10 mouse cellular contexts compared by ENCODE assay signal in the genomic region with DNA sequence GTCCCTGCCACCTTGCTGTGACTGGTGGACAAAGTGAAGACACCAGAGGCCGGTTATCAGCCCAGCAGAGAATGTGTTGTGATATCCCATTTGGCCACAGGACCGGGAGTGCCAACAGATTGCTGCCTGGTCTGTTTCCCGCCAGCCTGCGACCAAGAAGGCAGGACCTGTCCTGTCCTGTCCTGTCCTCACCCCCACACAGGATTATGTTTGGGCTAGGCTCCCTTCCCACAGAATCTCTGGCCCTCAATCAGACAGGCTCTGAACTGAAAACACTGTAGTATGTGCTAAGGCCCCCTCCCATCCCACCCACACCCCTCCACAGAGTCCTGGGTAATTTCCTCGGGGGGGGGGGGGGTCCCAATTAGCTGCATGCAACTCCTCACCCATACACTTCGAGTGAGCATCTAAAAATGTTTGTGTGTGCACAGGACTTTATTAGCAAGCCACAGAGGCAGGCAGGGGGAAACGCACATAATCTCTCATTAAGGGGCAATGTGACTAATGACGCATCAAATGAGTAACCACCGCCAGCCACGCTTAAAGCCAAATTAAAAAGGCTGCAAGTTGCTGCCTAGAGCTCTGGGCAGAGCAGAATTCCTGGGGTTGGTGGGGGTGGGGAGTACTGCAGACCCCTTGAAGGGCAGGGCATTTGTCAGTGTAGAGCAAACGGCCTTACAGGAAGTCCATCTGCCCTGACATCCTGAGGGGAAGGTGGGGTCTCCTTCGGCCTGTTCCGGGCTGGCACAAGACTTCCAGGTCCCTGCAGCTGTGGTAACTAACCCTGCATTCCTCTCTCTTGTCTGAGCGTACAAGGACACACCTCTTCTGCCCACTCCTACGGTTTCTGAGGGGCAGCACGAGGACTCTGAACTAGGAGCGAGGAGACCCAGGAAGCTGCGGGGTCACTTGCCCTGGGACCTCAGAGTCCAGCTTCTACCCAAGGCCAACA. TPM values are rescaled to one million over a fixed set of nuclear protein-coding genes. Genes with fewer than 3 reads are reported as not detected.
DNase-seq lines count a peak whose midpoint lies in the region; ATAC-seq and TF ChIP-seq lines count a peak whose summit lies in the region.
"Had no signal": no experiment of that assay in that cellular context is flagged by ENCODE, and none has a peak within 500 bp of the region (broad histone marks: within the 10 kb centered on the region; RNA-seq: fewer than 3 reads in every experiment).

No protein-coding gene starts in this region.

- H3K27ac ChIP-seq in heart, embryonic 10.5 days: peak overlapping the region; percentile 60
- no peak overlapping the region for H3K27ac ChIP-seq in heart, embryonic 11.5 days (ENCODE audit: low read depth, low read length)
- peak overlapping the region; percentile 72 for H3K27ac ChIP-seq in embryonic facial prominence, embryonic 10.5 days (replicated peaks)
- no peak overlapping the region for H3K27ac ChIP-seq in limb, embryonic 13.5 days

- DNase-seq in heart, embryonic 10.5 days (ENCODE audit: low spot score): no peak
- no peak for DNase-seq in embryonic facial prominence, embryonic 10.5 days (ENCODE audit: low spot score)
- no peak for DNase-seq in urinary bladder, adult 2 months (ENCODE audit: low spot score)
- no peak for DNase-seq in adrenal gland, adult 8-10 months
- DNase-seq: adrenal gland, postnatal 25 days had no signal

- H3K4me1 ChIP-seq in heart, embryonic 10.5 days: peaks cover 92% of the 10 kb centered on the region
- peaks cover 63% of the 10 kb centered on the region for H3K4me1 ChIP-seq in heart, embryonic 11.5 days (ENCODE audit: control insufficient read depth, insufficient read depth, low read length)
- H3K4me1 ChIP-seq in E14TG2a.4 (replicated peaks; ENCODE audit: low read depth, low read length): peaks cover 74% of the 10 kb centered on the region
- peaks cover 90% of the 10 kb centered on the region for H3K4me1 ChIP-seq in embryonic facial prominence, embryonic 10.5 days
- peaks cover 76% of the 10 kb centered on the region for H3K4me1 ChIP-seq in limb, embryonic 13.5 days

- H3K4me3 ChIP-seq in heart, embryonic 10.5 days: no peak overlapping the region
- no peak overlapping the region for H3K4me3 ChIP-seq in heart, embryonic 11.5 days (ENCODE audit: low read depth, low read length)
- peak overlapping the region; percentile 32; the same call in 1 of the 2 replicates for H3K4me3 ChIP-seq in E14TG2a.4 (replicated peaks; ENCODE audit: low read length)
- H3K4me3 ChIP-seq in embryonic facial prominence, embryonic 10.5 days: no peak overlapping the region
- H3K4me3 ChIP-seq in limb, embryonic 13.5 days: no peak overlapping the region
- H3K4me3 ChIP-seq: limb, embryonic 15.5 days had no signal

- WGBS in heart, embryonic 10.5 days: 33% methylated on average over 18 of the region's 18 CpGs
- 32% methylated on average over 18 of the region's 18 CpGs for WGBS in heart, embryonic 11.5 days (ENCODE audit: insufficient replicate concordance)
- WGBS in embryonic facial prominence, embryonic 10.5 days: 42% methylated on average over 18 of the region's 18 CpGs
- WGBS in limb, embryonic 13.5 days: 27% methylated on average over 18 of the region's 18 CpGs

- H3K36me3 ChIP-seq in heart, embryonic 10.5 days: no peaks in the 10 kb centered on the region
- no peaks in the 10 kb centered on the region for H3K36me3 ChIP-seq in heart, embryonic 11.5 days (ENCODE audit: control insufficient read depth, insufficient read depth, low read length)
- H3K36me3 ChIP-seq in E14TG2a.4 (ENCODE audit: insufficient read depth, low read length): 0 out of 2 replicates have a peak, but pooled peaks cover 7% of the 10 kb centered on the region
- H3K36me3 ChIP-seq in embryonic facial prominence, embryonic 10.5 days (replicated peaks): peaks cover 14% of the 10 kb centered on the region; the same call in 1 of the 2 replicates
- H3K36me3 ChIP-seq in limb, embryonic 13.5 days: no peaks in the 10 kb centered on the region
- H3K36me3 ChIP-seq: limb, embryonic 15.5 days had no signal

- H3K27me3 ChIP-seq in heart, embryonic 10.5 days (ENCODE audit: insufficient read depth, poor library complexity, severe bottlenecking): no peaks in the 10 kb centered on the region
- H3K27me3 ChIP-seq in heart, embryonic 11.5 days (ENCODE audit: control insufficient read depth, insufficient read depth, low read length): no peaks in the 10 kb centered on the region
- no peaks in the 10 kb centered on the region for H3K27me3 ChIP-seq in E14TG2a.4 (ENCODE audit: insufficient read depth, low read length)
- H3K27me3 ChIP-seq in embryonic facial prominence, embryonic 10.5 days (replicated peaks; ENCODE audit: low read depth, poor library complexity, severe bottlenecking): no peaks in the 10 kb centered on the region
- no peaks in the 10 kb centered on the region; the same call in 1 of the 2 replicates for H3K27me3 ChIP-seq in limb, embryonic 13.5 days
- H3K27me3 ChIP-seq: limb, embryonic 15.5 days had no signal

- no peaks in the 10 kb centered on the region for H3K9me3 ChIP-seq in heart, embryonic 10.5 days
- no peaks in the 10 kb centered on the region for H3K9me3 ChIP-seq in heart, embryonic 11.5 days (replicated peaks; ENCODE audit: control insufficient read depth, low read length)
- H3K9me3 ChIP-seq in E14TG2a.4 (ENCODE audit: low read length): no peaks in the 10 kb centered on the region
- H3K9me3 ChIP-seq in embryonic facial prominence, embryonic 10.5 days: no peaks in the 10 kb centered on the region
- H3K9me3 ChIP-seq in limb, embryonic 13.5 days: no peaks in the 10 kb centered on the region
- H3K9me3 ChIP-seq: limb, embryonic 15.5 days had no signal

- no peak for TF ChIP-seq CTCF in E14TG2a.4 (conservative IDR thresholded peaks at IDR 0.05; ENCODE audit: low read length)

- ATAC-seq in heart, embryonic 11.5 days (replicated peaks; ENCODE audit: insufficient number of reproducible peaks, low FRiP score, low TSS enrichment): no peak
- ATAC-seq in limb, embryonic 13.5 days (ENCODE audit: low FRiP score, low read depth): no peak
- ATAC-seq in granulocyte monocyte progenitor cell, adult 5-6 weeks (replicated peaks; ENCODE audit: poor library complexity, severe bottlenecking): no peak

- H3K4me2 ChIP-seq in heart, embryonic 11.5 days: no peak overlapping the region
- no peak overlapping the region for H3K4me2 ChIP-seq in limb, embryonic 13.5 days (replicated peaks)
- H3K4me2 ChIP-seq: limb, embryonic 15.5 days had no signal

- H3K9ac ChIP-seq in heart, embryonic 11.5 days (ENCODE audit: low read depth, low read length): no peak overlapping the region
- H3K9ac ChIP-seq in limb, embryonic 13.5 days: peak overlapping the region; percentile 31; the same call in 1 of the 2 replicates
- H3K9ac ChIP-seq: limb, embryonic 15.5 days had no signal

RNA-seq across cellular contexts. Expression of a gene that starts 34.0 kb away (rescaled TPM):
- polyA plus RNA-seq in heart, embryonic 10.5 days (2016; fragmentation: Nextera tagmentation; extraction: Ambion mirVana): 2.0 and 3.6 TPM in 2 replicates
- polyA plus RNA-seq in heart, embryonic 11.5 days (2014; fragmentation: Nextera tagmentation; extraction: Ambion mirVana): 4.0 and 5.6 TPM in 2 replicates
- 2.7 and 3.2 TPM in 2 replicates for polyA plus RNA-seq in embryonic facial prominence, embryonic 10.5 days (2016; fragmentation: Nextera tagmentation; extraction: Ambion mirVana)
- 4.1 and 4.4 TPM in 2 replicates for polyA plus RNA-seq in limb, embryonic 13.5 days (2015; fragmentation: Nextera tagmentation; extraction: Ambion mirVana)
- 62.2 and 74.2 TPM in 2 replicates for total RNA-seq in granulocyte monocyte progenitor cell, adult 5-6 weeks (2014; fragmentation: Nextera tagmentation)
- 7.4 and 15.4 TPM in 2 replicates for total RNA-seq in granulocyte monocyte progenitor cell, adult 5-6 weeks (2017)
- polyA plus RNA-seq in urinary bladder, adult 2 months (2012; rRNA removed): 13.0 and 22.9 TPM in 2 replicates
- 10 to 100 TPM; 26.2 to 35.0 (median 29.2) TPM for total RNA-seq in adrenal gland, adult 8-10 months (2022)

RNA-seq across cellular contexts. Expression of a gene that starts 34.3 kb away (rescaled TPM):
- 72.6 TPM in 2 replicates for polyA plus RNA-seq in heart, embryonic 10.5 days (2016; fragmentation: Nextera tagmentation; extraction: Ambion mirVana)
- polyA plus RNA-seq in heart, embryonic 11.5 days (2014; fragmentation: Nextera tagmentation; extraction: Ambion mirVana): 62.4 and 64.4 TPM in 2 replicates
- polyA plus RNA-seq in embryonic facial prominence, embryonic 10.5 days (2016; fragmentation: Nextera tagmentation; extraction: Ambion mirVana): 79.6 and 81.5 TPM in 2 replicates
- polyA plus RNA-seq in limb, embryonic 13.5 days (2015; fragmentation: Nextera tagmentation; extraction: Ambion mirVana): 93.2 and 96.1 TPM in 2 replicates
- 52.4 and 54.4 TPM in 2 replicates for total RNA-seq in granulocyte monocyte progenitor cell, adult 5-6 weeks (2014; fragmentation: Nextera tagmentation)
- total RNA-seq in granulocyte monocyte progenitor cell, adult 5-6 weeks (2017): 72.8 and 78.1 TPM in 2 replicates
- 70.3 and 77.3 TPM in 2 replicates for polyA plus RNA-seq in urinary bladder, adult 2 months (2012; rRNA removed)
- 100 to 1,000 TPM; 119 to 134 (median 127) TPM for total RNA-seq in adrenal gland, adult 8-10 months (2022)

Comparison
In these comparisons a context has a peak if more than half of its experiments do, and no peak if none do; other contexts are left out.
1. H3K27ac ChIP-seq: peak in heart, embryonic 10.5 days (single experiment) and embryonic facial prominence, embryonic 10.5 days (single experiment); none in heart, embryonic 11.5 days (single experiment) and limb, embryonic 13.5 days (single experiment).